Mouse (Mus musculus) liver, postnatal 0 days (tissue): ENCODE results near the gene Drosha.

Source experiments
- CTCF ChIP-seq: sonication (generic); IDR thresholded peaks from 2 replicates; pipeline ENCODE4 v1.5.1; 2016; ENCODE audit warnings: antibody characterized with exemption, low read depth
- EP300 ChIP-seq: IDR thresholded peaks from 2 replicates; pipeline ENCODE4 v1.6.1; 2016; ENCODE audit warnings: antibody characterized with exemption, low read depth, mild to moderate bottlenecking

GRCm38 (mm10) chr15:12879937-12880336, 55.3 kb downstream of the Drosha start:
- TF ChIP-seq CTCF (no peak), EP300 (no peak)
